Mouse (Mus musculus): ENCODE measurements around the gene Vangl2. TPM values are rescaled to one million over a fixed set of nuclear protein-coding genes. Genes with fewer than 3 reads are reported as not detected.

Vangl2 gene
- 22.1 and 25.2 TPM in 2 replicates for polyA plus RNA-seq (2015; fragmentation: Nextera tagmentation; extraction: Ambion mirVana)

GRCm38 (mm10) chr1:172028394-172029275 is at the start of gene Vangl2:
Vangl2 (minus strand) TSS chr1:172028444.
- Histone ChIP-seq H3K9ac (peak within 1 kb of the TSS; percentile 95), H3K4me1 (peaks cover 41% of the 10 kb centered on the region)
- WGBS, result 40% methylated on average over 21 of the region's 21 CpGs

GRCm38 (mm10) chr1:172077981-172078380 is 49.7 kb upstream of the Vangl2 start:
- H3K27me3 ChIP-seq, result no peaks in the 10 kb centered on the region
- ATAC-seq (ENCODE audit: insufficient number of reproducible peaks, insufficient read depth, low FRiP score, low TSS enrichment, low read depth), result no peak
- H3K9ac ChIP-seq, result no peak overlapping the region
- no peak overlapping the region for H3K4me2 ChIP-seq
- no peaks in the 10 kb centered on the region for H3K9me3 ChIP-seq
- H3K27ac ChIP-seq, result no peak overlapping the region
- H3K4me3 ChIP-seq, result no peak overlapping the region
- peaks cover 60% of the 10 kb centered on the region for H3K36me3 ChIP-seq
- WGBS, result 72% methylated on average over 5 of the region's 5 CpGs
- H3K4me1 ChIP-seq, result peaks cover 7% of the 10 kb centered on the region

More at GRCm38 (mm10) chr1:172028394-172029275, at the start of gene Vangl2:
- no peak for ATAC-seq (ENCODE audit: insufficient number of reproducible peaks, insufficient read depth, low FRiP score, low TSS enrichment, low read depth)
- no peaks in the 10 kb centered on the region for H3K27me3 ChIP-seq
- H3K27ac ChIP-seq, result peak within 1 kb of the TSS; percentile 98
- peak within 1 kb of the TSS; percentile 91 for H3K4me3 ChIP-seq
- H3K4me2 ChIP-seq, result peak within 1 kb of the TSS; percentile 72
- H3K36me3 ChIP-seq, result 0 out of 2 replicates have a peak, but pooled peaks cover 5% of the 10 kb centered on the region
- H3K9me3 ChIP-seq, result no peaks in the 10 kb centered on the region

GRCm38 (mm10) chr1:172072604-172073003 is 44.4 kb upstream of the Vangl2 start:
- H3K4me1 ChIP-seq, result no peaks in the 10 kb centered on the region
- no peak overlapping the region for H3K4me3 ChIP-seq
- peaks cover 89% of the 10 kb centered on the region for H3K36me3 ChIP-seq
- H3K27me3 ChIP-seq, result no peaks in the 10 kb centered on the region
- H3K9me3 ChIP-seq, result no peaks in the 10 kb centered on the region
- no peak for ATAC-seq (ENCODE audit: insufficient number of reproducible peaks, insufficient read depth, low FRiP score, low TSS enrichment, low read depth)
- no peak overlapping the region for H3K4me2 ChIP-seq
- no peak overlapping the region for H3K9ac ChIP-seq
- H3K27ac ChIP-seq, result no peak overlapping the region
- 95% methylated on average over 7 of the region's 7 CpGs for WGBS

- H3K4me2 ChIP-seq, result no peak overlapping the region
- H3K9me3 ChIP-seq, result no peaks in the 10 kb centered on the region
- H3K4me1 ChIP-seq, result no peaks in the 10 kb centered on the region
- 81% methylated on average over 4 of the region's 4 CpGs for WGBS
- H3K9ac ChIP-seq, result no peak overlapping the region
- H3K27ac ChIP-seq, result no peak overlapping the region
- no peak for ATAC-seq (ENCODE audit: insufficient number of reproducible peaks, insufficient read depth, low FRiP score, low TSS enrichment, low read depth)
- H3K36me3 ChIP-seq, result peaks cover 98% of the 10 kb centered on the region
- H3K4me3 ChIP-seq, result no peak overlapping the region
- H3K27me3 ChIP-seq, result no peaks in the 10 kb centered on the region
Measured at GRCm38 (mm10) chr1:172071556-172071955, 43.3 kb upstream of the Vangl2 start.

- H3K4me2 ChIP-seq, result no peak overlapping the region
- no peaks in the 10 kb centered on the region for H3K9me3 ChIP-seq
- H3K36me3 ChIP-seq, result peaks cover 100% of the 10 kb centered on the region
- H3K9ac ChIP-seq, result no peak overlapping the region
- no peak overlapping the region for H3K4me3 ChIP-seq
- no peaks in the 10 kb centered on the region for H3K27me3 ChIP-seq
- ATAC-seq (ENCODE audit: insufficient number of reproducible peaks, insufficient read depth, low FRiP score, low TSS enrichment, low read depth), result no peak
- H3K27ac ChIP-seq, result no peak overlapping the region
- no peaks in the 10 kb centered on the region for H3K4me1 ChIP-seq
- 59% methylated on average over 6 of the region's 6 CpGs for WGBS
Measured at GRCm38 (mm10) chr1:172070227-172070626, 42.0 kb upstream of the Vangl2 start.

GRCm38 (mm10) chr1:172064613-172065141 is 36.4 kb upstream of the Vangl2 start:
- Histone ChIP-seq H3K36me3 (peaks cover 62% of the 10 kb centered on the region), H3K9me3 (no peaks in the 10 kb centered on the region), H3K4me3 (no peak overlapping the region), H3K4me1 (peaks cover 10% of the 10 kb centered on the region), H3K4me2 (no peak overlapping the region), H3K9ac (no peak overlapping the region), H3K27me3 (no peaks in the 10 kb centered on the region), H3K27ac (no peak overlapping the region)
- ATAC-seq (ENCODE audit: insufficient number of reproducible peaks, insufficient read depth, low FRiP score, low TSS enrichment, low read depth), result no peak
- WGBS, result 73% methylated on average over 13 of the region's 13 CpGs

- no peak for ATAC-seq (ENCODE audit: insufficient number of reproducible peaks, insufficient read depth, low FRiP score, low TSS enrichment, low read depth)
- Histone ChIP-seq H3K9me3 (no peaks in the 10 kb centered on the region), H3K27me3 (no peaks in the 10 kb centered on the region), H3K4me2 (no peak overlapping the region), H3K36me3 (peaks cover 49% of the 10 kb centered on the region), H3K4me1 (peaks cover 14% of the 10 kb centered on the region), H3K4me3 (no peak overlapping the region), H3K27ac (no peak overlapping the region), H3K9ac (0 out of 2 replicates have a peak overlapping the region, but pooled peaks have one; percentile 6)
- 76% methylated on average over 4 of the region's 4 CpGs for WGBS
Measured at GRCm38 (mm10) chr1:172063291-172064023, 35.2 kb upstream of the Vangl2 start.

- Histone ChIP-seq H3K27ac (no peak overlapping the region), H3K9ac (no peak overlapping the region), H3K4me2 (no peak overlapping the region), H3K27me3 (peaks cover under 1% of the 10 kb centered on the region; the same call in 1 of the 2 replicates), H3K9me3 (no peaks in the 10 kb centered on the region), H3K4me1 (peaks cover 26% of the 10 kb centered on the region), H3K4me3 (no peak overlapping the region), H3K36me3 (peaks cover 36% of the 10 kb centered on the region)
- ATAC-seq (ENCODE audit: insufficient number of reproducible peaks, insufficient read depth, low FRiP score, low TSS enrichment, low read depth), result no peak
- WGBS, result 86% methylated on average over 2 of the region's 2 CpGs
Measured at GRCm38 (mm10) chr1:172062101-172062500, 33.9 kb upstream of the Vangl2 start.

GRCm38 (mm10) chr1:172061217-172061616 is 33.0 kb upstream of the Vangl2 start:
- Histone ChIP-seq H3K27me3 (peaks cover 9% of the 10 kb centered on the region), H3K9me3 (no peaks in the 10 kb centered on the region), H3K4me3 (no peak overlapping the region), H3K9ac (no peak overlapping the region), H3K4me2 (no peak overlapping the region), H3K27ac (no peak overlapping the region), H3K36me3 (peaks cover 27% of the 10 kb centered on the region), H3K4me1 (peaks cover 26% of the 10 kb centered on the region)
- ATAC-seq (ENCODE audit: insufficient number of reproducible peaks, insufficient read depth, low FRiP score, low TSS enrichment, low read depth), result no peak
- 44% methylated on average over 8 of the region's 8 CpGs for WGBS

- H3K9me3 ChIP-seq, result no peaks in the 10 kb centered on the region
- H3K9ac ChIP-seq, result no peak overlapping the region
- peaks cover 26% of the 10 kb centered on the region for H3K4me1 ChIP-seq
- H3K36me3 ChIP-seq, result peaks cover 21% of the 10 kb centered on the region
- H3K27ac ChIP-seq, result no peak overlapping the region
- 46% methylated on average over 4 of the region's 4 CpGs for WGBS
- H3K27me3 ChIP-seq, result peaks cover 15% of the 10 kb centered on the region
- no peak for ATAC-seq (ENCODE audit: insufficient number of reproducible peaks, insufficient read depth, low FRiP score, low TSS enrichment, low read depth)
- no peak overlapping the region for H3K4me2 ChIP-seq
- no peak overlapping the region for H3K4me3 ChIP-seq
Measured at GRCm38 (mm10) chr1:172060659-172061058, 32.4 kb upstream of the Vangl2 start.

- 51% methylated on average over 7 of the region's 7 CpGs for WGBS
- Histone ChIP-seq H3K9me3 (no peaks in the 10 kb centered on the region), H3K27me3 (peaks cover 33% of the 10 kb centered on the region), H3K4me2 (no peak overlapping the region), H3K36me3 (peaks cover 4% of the 10 kb centered on the region), H3K4me3 (no peak overlapping the region), H3K27ac (no peak overlapping the region), H3K9ac (no peak overlapping the region), H3K4me1 (peaks cover 31% of the 10 kb centered on the region)
- ATAC-seq (ENCODE audit: insufficient number of reproducible peaks, insufficient read depth, low FRiP score, low TSS enrichment, low read depth), result 0 out of 2 replicates have a peak, but pooled peaks have one; percentile 33
Measured at GRCm38 (mm10) chr1:172058874-172059273, 30.6 kb upstream of the Vangl2 start.
